Mouse (Mus musculus): Measurements from ENCODE around the gene Tgfb2.

GRCm38 (mm10) chr1:186577302-186577701 lies 128.5 kb downstream of the Tgfb2 start:
- no peak for TF ChIP-seq CTCF (IDR thresholded peaks at IDR 0.05; ENCODE audit: low read depth)
- TF ChIP-seq EP300 (IDR thresholded peaks at IDR 0.05; ENCODE audit: low read depth): no peak
